Mouse (Mus musculus) T-cell, adult 2 months (primary cell): ENCODE results near the gene Tprn.

ENCODE experiments used
- DNase-seq: peaks from one replicate; pipeline ENCODE4 v3.0.0; 2022; ENCODE audit warnings: low spot score

Tprn gene

GRCm38 (mm10) chr2:25265897-25266656 lies 3.7 kb downstream of the Tprn start:
- no peak for DNase-seq

- no peak for DNase-seq
These were observed 4.3 kb downstream of the Tprn start for GRCm38 (mm10) chr2:25266720-25267119.

DNA sequence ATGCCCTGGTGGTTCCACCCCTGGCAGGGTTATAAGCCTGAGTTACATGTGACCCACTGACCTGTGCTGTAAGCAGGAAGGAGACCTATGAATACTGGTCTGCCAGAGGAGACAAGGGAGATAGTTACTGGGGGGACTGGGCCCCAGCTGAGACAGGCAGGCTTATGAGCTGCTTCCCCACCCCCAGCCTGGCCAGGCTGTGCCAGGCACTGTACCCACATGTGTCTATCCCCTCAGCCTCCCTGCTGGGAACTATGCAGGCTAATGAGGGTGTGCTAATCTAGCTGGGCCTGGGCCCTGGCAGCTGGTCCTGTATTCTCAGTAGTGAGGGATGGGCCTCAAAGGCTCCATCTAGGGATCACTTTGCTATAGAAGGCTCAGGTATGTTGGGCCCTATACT lies 4.8 kb downstream of the Tprn start:
- no peak for DNase-seq

GRCm38 (mm10) chr2:25267746-25268309 lies 5.4 kb downstream of the Tprn start:
- no peak for DNase-seq

DNA sequence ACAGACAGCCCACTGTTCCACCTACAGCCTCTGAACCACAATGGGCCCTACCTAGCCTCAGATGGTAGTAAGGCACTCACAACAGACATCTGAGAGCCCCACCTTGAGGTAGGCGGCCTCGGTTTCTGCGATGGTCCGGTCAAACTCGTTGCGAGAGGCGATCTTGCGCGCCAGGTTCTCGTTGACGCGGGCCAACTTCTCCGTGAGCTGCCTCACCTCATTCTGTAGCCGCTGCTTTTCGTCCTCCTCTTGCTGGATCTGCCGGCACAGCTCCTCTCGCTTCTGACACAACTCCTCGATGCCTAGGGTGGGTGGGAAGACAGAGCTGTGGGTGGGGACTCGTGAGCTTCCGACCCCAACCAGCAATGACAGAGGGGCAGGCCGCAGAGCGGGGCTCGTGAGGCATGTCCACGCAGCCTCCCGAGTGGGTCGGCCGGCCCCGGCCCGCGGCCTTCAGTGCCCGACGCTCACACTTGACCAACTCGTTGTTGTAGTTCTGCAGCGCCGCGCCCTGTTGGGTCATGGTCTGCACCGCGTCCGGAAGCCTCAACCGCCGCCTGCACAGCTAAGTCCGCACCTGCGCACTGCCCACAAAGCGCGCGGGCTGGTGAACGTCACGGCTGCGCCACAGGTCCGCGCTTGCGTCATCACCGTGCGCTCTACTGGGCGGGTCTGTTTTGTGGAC lies 9.6 kb downstream of the Tprn start, which contains the start of the genes Ssna1 and Anapc2:
Gene Ssna1, minus strand, starts transcription at position 612 of the 685 bp plus-strand sequence.
Gene Anapc2, plus strand, starts transcription at position 652 of the 685 bp plus-strand sequence.
- DNase-seq, result peak; percentile 97

- DNase-seq, result no peak
These were observed 10.1 kb downstream of the Tprn start for GRCm38 (mm10) chr2:25272515-25272914.

GRCm38 (mm10) chr2:25273010-25273409 lies 10.6 kb downstream of the Tprn start:
- DNase-seq, result no peak

DNA sequence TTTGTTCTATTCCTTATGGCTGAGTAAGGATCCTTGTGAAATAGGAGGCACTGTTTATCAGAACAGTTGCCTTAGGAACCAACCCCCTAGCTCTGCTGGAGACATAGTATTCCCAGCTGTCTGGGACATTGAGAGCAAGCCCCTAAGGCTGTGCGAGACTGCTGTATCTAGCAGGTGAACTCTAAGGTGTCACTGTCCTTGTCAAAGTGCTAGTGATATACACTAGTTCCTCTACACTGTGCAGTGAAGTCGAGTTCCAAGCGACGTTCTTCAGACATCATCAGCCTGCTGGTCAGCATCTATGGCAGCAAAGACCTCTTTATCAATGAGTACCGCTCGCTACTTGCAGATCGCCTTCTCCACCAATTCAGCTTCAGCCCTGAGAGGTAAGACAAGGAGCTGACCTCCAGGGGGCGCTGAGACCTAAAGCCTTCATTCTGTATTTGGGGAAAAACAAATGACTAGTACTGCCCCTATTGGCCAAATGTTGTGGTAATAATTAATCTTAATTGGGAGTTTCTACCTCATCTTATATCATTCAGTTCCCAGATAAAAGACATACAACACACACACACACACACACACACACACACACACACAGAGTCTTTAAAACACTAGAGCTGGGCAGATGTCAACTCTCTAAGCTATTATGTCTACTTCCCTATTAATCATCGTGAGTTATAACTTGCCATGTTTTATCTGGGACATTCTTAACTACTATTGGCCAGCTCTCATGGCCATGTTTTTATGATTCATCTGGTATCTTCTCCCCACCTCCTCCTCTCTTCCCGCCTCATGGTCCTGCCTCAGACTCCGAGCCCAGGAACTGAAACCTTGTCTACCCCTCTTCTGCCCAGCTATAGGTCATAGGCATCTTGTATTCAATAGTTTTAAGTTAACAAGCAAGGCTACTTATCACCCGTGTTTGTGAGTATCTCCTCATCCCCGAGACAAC lies 16.8 kb downstream of the Tprn start:
- DNase-seq, result peak; percentile 76

- DNase-seq, result no peak
These were observed 23.1 kb downstream of the Tprn start for GRCm38 (mm10) chr2:25285551-25285950.

GRCm38 (mm10) chr2:25286314-25286713 lies 23.9 kb downstream of the Tprn start:
- DNase-seq, result no peak

DNA sequence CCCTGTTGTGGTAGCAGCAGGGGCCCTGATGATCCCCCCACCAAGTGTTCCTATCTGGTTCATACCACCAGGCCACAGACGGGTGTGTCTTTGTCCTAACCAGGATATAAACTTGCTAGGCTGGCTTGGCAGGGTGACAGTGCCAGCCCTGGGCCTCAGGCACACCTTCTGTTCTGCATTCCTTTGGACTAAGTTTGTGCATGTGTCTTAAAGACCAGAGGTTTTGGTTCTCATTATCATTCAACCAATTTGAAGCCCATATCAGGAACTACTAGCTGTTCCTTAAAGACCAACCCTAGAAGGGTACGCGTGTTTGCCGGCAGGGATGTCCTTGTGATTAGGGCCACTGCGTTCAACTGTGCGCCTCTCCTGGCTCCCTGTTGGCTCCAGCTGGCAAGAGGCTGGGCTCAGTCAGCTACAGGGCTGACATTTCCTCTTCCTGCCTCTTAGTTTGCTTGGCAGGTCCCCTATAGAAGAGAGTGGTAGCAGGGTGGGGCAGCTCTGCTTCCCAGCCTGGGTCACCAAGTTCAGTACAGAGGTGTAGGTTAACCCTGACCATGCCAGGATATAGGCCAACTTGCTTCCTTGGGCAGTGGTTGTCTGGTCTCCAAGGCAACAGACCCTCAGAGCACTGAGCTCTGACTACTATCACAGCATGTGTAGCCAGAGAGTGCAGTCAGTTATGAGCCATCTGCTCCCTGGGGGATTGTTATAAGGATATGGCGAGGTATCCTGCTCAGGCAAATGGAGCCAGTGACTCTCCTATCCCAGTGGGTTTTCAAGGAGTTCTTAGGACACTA lies 24.6 kb downstream of the Tprn start:
- no peak for DNase-seq

GRCm38 (mm10) chr2:25287927-25288649 lies 25.7 kb downstream of the Tprn start, which contains the start of gene Tmem210:
Tmem210 (plus strand) TSS chr2:25288145.
- no peak for DNase-seq

DNA sequence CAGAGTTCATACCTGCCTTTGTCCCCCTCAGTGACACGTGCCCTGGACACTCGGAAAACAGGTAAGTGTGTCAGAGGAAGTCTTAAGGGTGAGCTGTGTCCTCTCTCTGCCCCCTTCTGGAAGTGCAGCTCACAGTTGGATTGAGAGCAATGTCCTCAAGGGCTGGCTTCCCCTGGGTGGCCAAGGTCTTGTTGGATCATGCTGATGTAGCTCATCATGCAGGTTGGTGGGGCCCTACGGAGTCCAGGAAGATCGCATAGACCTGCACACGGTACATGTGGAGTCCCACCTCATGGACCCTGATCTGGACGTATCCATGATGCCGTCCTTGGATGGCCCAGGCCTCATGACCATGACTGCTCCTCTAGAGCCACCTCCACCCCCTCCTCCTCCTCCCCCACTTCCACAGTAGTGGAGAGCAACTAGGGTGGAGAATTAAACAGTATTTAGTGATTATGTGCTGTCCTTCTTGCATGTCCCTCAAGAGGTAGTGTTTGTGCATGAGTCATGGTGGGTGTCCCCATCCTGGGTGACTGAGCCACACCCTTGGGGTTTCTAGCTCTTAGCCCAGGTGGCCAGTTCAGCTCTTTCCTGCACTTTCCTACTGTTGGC lies 26.4 kb downstream of the Tprn start:
- no peak for DNase-seq

- no peak for DNase-seq
These were observed 27.2 kb downstream of the Tprn start, which contains the start of gene Lrrc26 for GRCm38 (mm10) chr2:25289651-25290050. Lrrc26 (plus strand) TSS chr2:25289915.

GRCm38 (mm10) chr2:25290101-25290815 lies 27.8 kb downstream of the Tprn start:
- DNase-seq, result no peak

DNA sequence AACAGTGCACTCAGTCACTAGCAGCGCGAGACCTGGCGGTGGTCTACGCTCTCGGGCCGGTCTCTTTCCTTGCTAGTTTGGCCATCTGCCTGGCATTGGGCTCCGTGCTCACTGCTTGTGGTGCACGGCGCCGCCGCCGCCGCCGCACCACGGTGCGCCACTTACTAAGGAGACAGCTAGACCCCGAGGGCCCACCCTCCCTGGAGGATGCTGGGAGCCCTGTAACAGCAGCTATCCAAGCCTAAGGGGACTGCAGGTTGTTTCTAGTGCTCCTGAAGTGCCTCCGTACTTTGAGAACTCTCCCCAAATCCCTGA lies 28.4 kb downstream of the Tprn start:
- DNase-seq, result no peak

- DNase-seq, result no peak
These were observed 29.0 kb downstream of the Tprn start for GRCm38 (mm10) chr2:25291184-25292053.

- no peak for DNase-seq
These were observed 29.7 kb downstream of the Tprn start for GRCm38 (mm10) chr2:25292054-25292544.
